Mouse (Mus musculus) midbrain, postnatal 0 days (tissue): ENCODE measurements around the gene Slc38a5. TPM values are rescaled to one million over a fixed set of nuclear protein-coding genes. Genes with fewer than 3 reads are reported as not detected.
A peak's percentile ranks its signal among the peaks of the same experiment; 100 is the strongest.

Experiments
- ATAC-seq: fragments of 200-750 bp; cut with Nextera tagmentation; 2 replicates; pipeline ENCODE4 v1.8.0; 2017; ENCODE audit warnings: moderate number of reproducible peaks, mild to moderate bottlenecking, moderate TSS enrichment, moderate library complexity; ENCODE audit not compliant: low FRiP score
- DNase-seq: peaks from one replicate; pipeline ENCODE4 v3.0.0-alpha.2; 2015; ENCODE audit warnings: low spot score
- H3K27ac ChIP-seq: fragments of 300-500 bp; sonication (generic); 2 replicates; pipeline ENCODE4 v1.5.1; 2014; ENCODE audit warnings: low read depth, mild to moderate bottlenecking, low read length, mixed read lengths
- H3K27me3 ChIP-seq: fragments of 300-500 bp; sonication (generic); 2 replicates; pipeline ENCODE4 v1.6.1; 2014; ENCODE audit warnings: low read length, control low read depth, mixed read lengths; ENCODE audit not compliant: insufficient read depth
- H3K36me3 ChIP-seq: fragments of 300-500 bp; sonication (generic); 2 replicates; pipeline ENCODE4 v1.6.1; 2014; ENCODE audit warnings: low read length, control low read depth, mixed read lengths; ENCODE audit not compliant: insufficient read depth
- H3K4me1 ChIP-seq: fragments of 300-500 bp; sonication (generic); 2 replicates; pipeline ENCODE4 v1.6.1; 2014; ENCODE audit warnings: mild to moderate bottlenecking, control low read depth, antibody characterized with exemption, low read length, mixed read lengths; ENCODE audit not compliant: insufficient read depth
- H3K4me2 ChIP-seq: fragments of 300-500 bp; sonication (generic); 2 replicates; pipeline ENCODE4 v1.6.1; 2014; ENCODE audit warnings: low read depth, mild to moderate bottlenecking, low read length, mixed read lengths; ENCODE audit not compliant: poor library complexity, severe bottlenecking
- H3K4me3 ChIP-seq: fragments of 300-500 bp; sonication (generic); 2 replicates; pipeline ENCODE4 v1.5.1; 2014; ENCODE audit warnings: low read depth, mild to moderate bottlenecking, low read length, moderate library complexity
- H3K9ac ChIP-seq: fragments of 300-500 bp; sonication (generic); replicated peaks from 2 replicates; pipeline ENCODE4 v1.6.1; 2014; ENCODE audit warnings: mild to moderate bottlenecking, low read length, moderate library complexity, mixed read lengths; ENCODE audit not compliant: poor library complexity, severe bottlenecking
- H3K9me3 ChIP-seq: fragments of 300-500 bp; sonication (generic); 2 replicates; pipeline ENCODE4 v1.6.1; 2016; ENCODE audit warnings: low read length, control low read depth
- CTCF ChIP-seq: IDR thresholded peaks from 2 replicates; pipeline ENCODE4 v1.5.1; 2016; ENCODE audit warnings: antibody characterized with exemption, mild to moderate bottlenecking
- WGBS: fragments of 180-500 bp; shearing (Covaris S2); extraction: QIAGEN DNeasy Blood & Tissue Kit; methylation state at CpG from one replicate; pipeline ENCODE4 v1.1.7; 2014; 5-methylcytosine and 5-hydroxymethylcytosine counted together
- polyA plus RNA-seq: library from polyadenylated mRNA; unstranded; fragments of >200 nt; fragmentation: Nextera tagmentation; extraction: Ambion mirVana; gene quantifications from 2 replicates; pipeline ENCODE4 v1.2.1, GENCODE M21; 2015
- total RNA-seq: library from RNA; depleted of rRNA; stranded (reverse); fragments of >200 nt; gene quantifications from 2 replicates; pipeline ENCODE4 v1.2.3, GENCODE M21; 2014

Gene Slc38a5
- total and polyA plus RNA-seq, 2 experiments from 2014 or later: 14.4 to 17.5 TPM

DNA sequence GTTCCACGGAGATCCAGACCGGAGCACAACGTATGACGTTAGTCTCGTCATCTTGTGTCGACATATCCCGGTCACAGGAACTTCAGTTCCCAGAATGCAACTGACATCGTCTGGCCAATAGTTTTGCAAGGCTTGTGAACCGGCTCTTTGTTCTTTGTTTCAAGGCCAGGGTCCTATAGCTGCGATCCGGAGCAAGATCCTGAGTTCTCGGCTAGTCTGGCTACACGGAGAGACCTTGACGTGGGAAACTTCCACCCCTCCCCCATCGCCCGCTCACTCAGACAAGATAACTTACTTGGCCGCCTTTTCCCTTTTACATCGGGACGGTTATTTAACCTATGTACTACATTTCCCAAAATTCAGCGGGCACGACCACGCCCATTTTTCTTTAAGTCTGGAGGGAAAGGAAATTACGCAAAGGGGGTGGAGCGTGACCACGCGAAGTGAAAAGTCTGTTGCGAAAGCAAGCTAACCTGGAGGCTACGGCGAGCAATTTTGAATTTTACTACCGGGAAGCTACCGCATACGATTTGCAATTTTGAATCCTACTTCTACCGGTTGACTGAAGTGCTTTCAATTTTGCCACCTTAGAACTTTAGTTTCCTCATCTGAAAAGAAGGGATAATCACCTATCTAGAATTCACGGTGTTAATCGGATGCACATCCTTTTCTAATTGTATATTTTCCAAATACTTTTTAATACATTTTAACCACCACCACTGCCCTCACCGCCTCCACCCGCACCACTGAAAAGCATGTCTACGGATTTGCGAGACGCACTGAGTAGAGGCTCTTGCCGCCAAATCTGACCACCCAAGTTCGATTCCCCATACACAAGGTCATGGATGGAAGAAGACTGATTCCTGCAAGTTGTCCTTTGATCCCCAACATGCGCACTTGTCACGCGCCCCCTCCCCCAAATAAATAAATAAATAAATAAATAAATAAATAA is 18.3 kb upstream of the Slc38a5 start, which contains the start of gene Ftsj1:
Gene Ftsj1, minus strand, starts transcription at position 73 of the 952 bp plus-strand sequence.
- peak within 1 kb of the TSS; percentile 57 for H3K9ac ChIP-seq
- H3K27me3 ChIP-seq: no peaks in the 10 kb centered on the region
- H3K4me2 ChIP-seq: peak within 1 kb of the TSS; percentile 52
- no peaks in the 10 kb centered on the region for H3K36me3 ChIP-seq
- peak within 1 kb of the TSS; percentile 65; the same call in 1 of the 2 replicates for H3K27ac ChIP-seq
- no peaks in the 10 kb centered on the region for H3K4me1 ChIP-seq
- 16% methylated on average over 45 of the region's 45 CpGs for WGBS
- H3K9me3 ChIP-seq: no peaks in the 10 kb centered on the region
- DNase-seq: peak; percentile 93
- H3K4me3 ChIP-seq: peak within 1 kb of the TSS; percentile 51
- TF ChIP-seq CTCF: no peak
- peak; percentile 91 for ATAC-seq

GRCm38 (mm10) chrX:8253711-8254110 is 17.2 kb upstream of the Slc38a5 start:
- Histone ChIP-seq H3K9ac (no peak overlapping the region), H3K36me3 (no peaks in the 10 kb centered on the region), H3K27me3 (no peaks in the 10 kb centered on the region), H3K4me2 (no peak overlapping the region), H3K4me1 (no peaks in the 10 kb centered on the region), H3K9me3 (no peaks in the 10 kb centered on the region), H3K4me3 (no peak overlapping the region), H3K27ac (no peak overlapping the region)
- DNase-seq: no peak
- WGBS: 84% methylated on average over 2 of the region's 2 CpGs
- no peak for TF ChIP-seq CTCF
- ATAC-seq: no peak

GRCm38 (mm10) chrX:8255807-8256206 is 15.1 kb upstream of the Slc38a5 start:
- TF ChIP-seq CTCF: no peak
- no peak overlapping the region for H3K9ac ChIP-seq
- no peaks in the 10 kb centered on the region for H3K27me3 ChIP-seq
- H3K4me2 ChIP-seq: no peak overlapping the region
- H3K36me3 ChIP-seq: no peaks in the 10 kb centered on the region
- ATAC-seq: no peak
- DNase-seq: no peak
- no peak overlapping the region for H3K27ac ChIP-seq
- WGBS: 47% methylated on average over 3 of the region's 6 CpGs
- H3K9me3 ChIP-seq: no peaks in the 10 kb centered on the region
- H3K4me3 ChIP-seq: no peak overlapping the region
- no peaks in the 10 kb centered on the region for H3K4me1 ChIP-seq

DNA sequence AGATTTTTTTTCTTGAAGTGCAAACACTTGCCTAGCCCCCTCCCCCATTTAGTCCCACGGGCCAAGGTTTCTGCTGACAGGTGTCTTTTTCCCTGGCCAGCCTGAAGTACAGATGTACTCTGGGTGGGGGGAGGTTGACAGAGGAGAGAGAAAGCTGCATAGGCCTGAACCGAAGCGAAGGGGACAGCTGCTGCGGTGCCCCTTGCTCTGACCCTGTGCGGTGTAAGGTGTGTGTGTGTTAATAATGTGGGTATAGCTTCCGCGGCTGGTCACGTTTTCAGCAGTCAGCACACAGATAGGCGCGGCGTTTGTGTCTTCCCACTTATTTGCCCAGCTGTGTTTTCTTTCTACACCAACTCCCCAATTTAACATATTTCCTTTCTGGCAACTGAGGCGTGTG is 11.5 kb upstream of the Slc38a5 start:
- no peak for DNase-seq
- Histone ChIP-seq H3K4me1 (no peaks in the 10 kb centered on the region), H3K4me2 (no peak overlapping the region), H3K27me3 (no peaks in the 10 kb centered on the region), H3K9ac (no peak overlapping the region), H3K27ac (no peak overlapping the region), H3K36me3 (no peaks in the 10 kb centered on the region), H3K4me3 (no peak overlapping the region), H3K9me3 (no peaks in the 10 kb centered on the region)
- 89% methylated on average over 12 of the region's 12 CpGs for WGBS
- TF ChIP-seq CTCF: no peak
- ATAC-seq: no peak

GRCm38 (mm10) chrX:8263156-8263804 is 7.7 kb upstream of the Slc38a5 start:
- TF ChIP-seq CTCF: no peak
- Histone ChIP-seq H3K9ac (no peak overlapping the region), H3K4me3 (no peak overlapping the region), H3K4me2 (no peak overlapping the region), H3K4me1 (no peaks in the 10 kb centered on the region), H3K27ac (no peak overlapping the region), H3K36me3 (no peaks in the 10 kb centered on the region), H3K27me3 (no peaks in the 10 kb centered on the region), H3K9me3 (no peaks in the 10 kb centered on the region)
- ATAC-seq (no peak), DNase-seq (no peak)
- WGBS: 74% methylated on average over 5 of the region's 5 CpGs

GRCm38 (mm10) chrX:8264222-8264621 is 6.7 kb upstream of the Slc38a5 start:
- ATAC-seq: no peak
- no peaks in the 10 kb centered on the region for H3K9me3 ChIP-seq
- H3K27me3 ChIP-seq: no peaks in the 10 kb centered on the region
- no peaks in the 10 kb centered on the region for H3K36me3 ChIP-seq
- H3K27ac ChIP-seq: no peak overlapping the region
- no peaks in the 10 kb centered on the region for H3K4me1 ChIP-seq
- DNase-seq: no peak
- 83% methylated on average over 3 of the region's 3 CpGs for WGBS
- H3K9ac ChIP-seq: no peak overlapping the region
- TF ChIP-seq CTCF: no peak
- no peak overlapping the region for H3K4me2 ChIP-seq
- no peak overlapping the region for H3K4me3 ChIP-seq
